Mouse (Mus musculus): ENCODE measurements around the gene Col10a1. TPM values are rescaled to one million over a fixed set of nuclear protein-coding genes. Genes with fewer than 3 reads are reported as not detected.

Col10a1 gene
- polyA plus RNA-seq (2014; fragmentation: Illumina TruSeq; extraction: RNeasy Lipid Tissue Mini Kit (QIAGEN cat#74804); ENCODE audit: low read depth, low replicate concordance), result not detected

GRCm38 (mm10) chr10:34389681-34390080 lies at the start of gene Col10a1:
TSS of gene Col10a1 (plus strand) at chr10:34389981.

DNA sequence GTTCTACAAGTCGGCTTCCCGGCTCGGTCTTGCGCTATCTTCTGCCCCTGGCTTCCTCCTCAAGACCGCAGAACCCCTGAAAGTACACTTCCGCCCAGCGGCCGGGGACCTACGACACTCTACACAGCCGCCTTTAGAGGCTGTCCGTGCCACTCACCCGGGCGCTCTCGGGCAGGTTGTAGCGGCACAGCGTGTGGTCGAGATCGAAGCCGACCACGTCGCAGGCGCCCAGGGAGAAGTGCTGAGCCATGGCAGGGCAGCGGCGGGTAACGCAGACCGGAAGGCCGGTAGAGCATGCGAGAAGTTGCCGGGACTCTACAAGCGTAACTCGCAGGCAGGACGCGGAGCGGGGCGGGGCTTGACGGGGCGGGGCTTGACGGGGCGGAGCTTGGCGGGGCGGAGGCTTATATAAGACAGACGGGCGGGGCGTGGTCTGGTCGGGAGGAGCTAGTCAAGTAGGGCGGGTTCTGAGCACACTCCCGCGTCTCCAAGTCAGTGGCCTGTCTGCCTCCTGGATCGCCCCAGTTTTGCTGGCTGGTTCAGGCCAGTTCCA lies 28.5 kb downstream of the Col10a1 start, which contains the start of gene Nt5dc1:
TSS of gene Nt5dc1 (minus strand) at position 349 of the 553 bp plus-strand sequence.

Other genes with a start within 250 kb of the Col10a1 start
- 2.3 TPM for gene Dse, start 182.3 kb upstream of the Col10a1 start, polyA plus RNA-seq (2014; fragmentation: Illumina TruSeq; extraction: RNeasy Lipid Tissue Mini Kit (QIAGEN cat#74804); ENCODE audit: low read depth, low replicate concordance)
- 14.4 TPM for gene Tspyl1, start 107.8 kb upstream of the Col10a1 start, polyA plus RNA-seq (2014; fragmentation: Illumina TruSeq; extraction: RNeasy Lipid Tissue Mini Kit (QIAGEN cat#74804); ENCODE audit: low read depth, low replicate concordance)
- 29.8 TPM for gene Tspyl4, start 92.5 kb upstream of the Col10a1 start, polyA plus RNA-seq (2014; fragmentation: Illumina TruSeq; extraction: RNeasy Lipid Tissue Mini Kit (QIAGEN cat#74804); ENCODE audit: low read depth, low replicate concordance)
- gene Nt5dc1, start 28.6 kb downstream of the Col10a1 start, polyA plus RNA-seq (2014; fragmentation: Illumina TruSeq; extraction: RNeasy Lipid Tissue Mini Kit (QIAGEN cat#74804); ENCODE audit: low read depth, low replicate concordance), result 37.1 TPM
- 0.98 TPM for gene Frk, start 93.4 kb downstream of the Col10a1 start, polyA plus RNA-seq (2014; fragmentation: Illumina TruSeq; extraction: RNeasy Lipid Tissue Mini Kit (QIAGEN cat#74804); ENCODE audit: low read depth, low replicate concordance)

Measured in testis, adult 10 weeks (tissue).